Mouse (Mus musculus): ENCODE measurements around the gene Malsu1. TPM values are rescaled to one million over a fixed set of nuclear protein-coding genes. Genes with fewer than 3 reads are reported as not detected.

Gene Malsu1
- polyA plus RNA-seq, 1 experiment from 2014 or later = 71.1 TPM

DNA sequence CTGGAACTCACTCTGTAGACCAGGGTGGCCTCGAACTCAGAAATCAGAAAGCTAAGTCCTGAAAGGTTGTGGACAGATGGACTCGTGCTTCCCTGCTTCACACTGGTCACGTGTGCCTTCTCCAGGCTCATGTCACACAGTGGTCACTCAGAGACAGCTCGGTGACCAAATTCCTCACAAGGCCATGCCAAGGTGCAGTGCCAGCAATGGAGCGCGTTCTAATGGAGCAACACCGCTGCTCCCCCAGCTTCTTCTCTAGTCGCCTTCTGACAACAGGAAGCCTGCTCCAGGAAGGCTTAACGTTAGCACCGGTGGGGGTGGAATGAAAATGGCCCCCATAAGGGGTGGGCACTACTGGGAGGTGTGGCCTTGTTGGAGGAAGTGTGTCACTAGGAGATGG lies 21.4 kb downstream of the Malsu1 start:
- 92% methylated on average over 10 of the region's 10 CpGs for WGBS
- no peaks in the 10 kb centered on the region for H3K4me1 ChIP-seq
- H3K36me3 ChIP-seq = peaks cover 100% of the 10 kb centered on the region
- H3K9me3 ChIP-seq (replicated peaks) = no peaks in the 10 kb centered on the region
- H3K27ac ChIP-seq (replicated peaks) = no peak overlapping the region
- no peak overlapping the region for H3K4me3 ChIP-seq
- no peak for DNase-seq (ENCODE audit: low spot score)
- no peaks in the 10 kb centered on the region for H3K27me3 ChIP-seq (ENCODE audit: low read depth, poor library complexity, severe bottlenecking)

DNA sequence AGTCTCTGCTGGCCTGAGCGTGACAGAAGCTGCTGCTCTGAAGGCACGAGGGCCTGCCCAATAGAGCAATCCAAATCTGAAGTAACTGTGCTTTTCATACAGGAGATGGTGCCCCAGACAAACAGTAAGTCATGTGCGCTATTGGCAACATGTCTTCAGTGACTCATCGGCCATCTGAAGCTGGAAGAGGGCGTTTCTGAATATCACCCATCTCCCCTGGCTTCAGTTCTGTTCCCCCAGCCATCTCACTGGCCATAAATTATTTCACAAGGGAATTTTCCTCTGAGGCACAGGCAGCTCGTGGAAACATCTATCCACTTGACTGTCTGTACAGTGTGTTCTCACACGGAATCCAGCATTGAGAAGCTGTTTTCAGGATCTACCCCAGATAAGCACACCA lies 22.8 kb downstream of the Malsu1 start:
- Histone ChIP-seq H3K9me3 (replicated peaks) (no peaks in the 10 kb centered on the region), H3K27me3 (ENCODE audit: low read depth, poor library complexity, severe bottlenecking) (no peaks in the 10 kb centered on the region), H3K27ac (replicated peaks) (no peak overlapping the region), H3K4me3 (no peak overlapping the region), H3K36me3 (peaks cover 100% of the 10 kb centered on the region), H3K4me1 (no peaks in the 10 kb centered on the region)
- WGBS = 92% methylated on average over 7 of the region's 7 CpGs
- DNase-seq (ENCODE audit: low spot score) = no peak

DNA sequence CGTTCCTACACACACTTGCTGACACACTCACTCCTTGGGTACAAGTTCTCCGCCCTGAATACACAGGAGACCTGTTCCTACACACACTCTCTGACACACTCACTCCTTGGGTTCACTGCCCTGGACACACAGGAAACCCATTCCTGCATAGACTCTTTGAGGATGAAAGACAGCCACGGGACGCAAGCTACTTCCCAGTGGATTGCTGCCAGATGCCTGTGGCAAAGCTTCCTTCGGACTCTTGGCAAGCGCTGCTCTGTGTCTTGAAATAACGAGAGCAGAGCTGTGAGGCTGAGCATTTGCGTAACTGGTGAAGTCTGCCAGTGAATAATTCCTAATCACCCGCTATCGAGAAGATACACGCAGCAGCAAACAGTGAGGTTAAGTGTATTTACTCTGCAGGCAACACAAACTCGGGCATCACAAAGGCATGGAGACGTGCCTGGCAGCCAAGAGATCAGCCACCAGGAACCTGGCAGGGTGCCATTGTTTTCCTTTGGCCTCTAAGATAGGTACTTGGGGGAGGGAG lies 23.4 kb downstream of the Malsu1 start:
- Histone ChIP-seq H3K27me3 (ENCODE audit: low read depth, poor library complexity, severe bottlenecking) (no peaks in the 10 kb centered on the region), H3K36me3 (peaks cover 100% of the 10 kb centered on the region), H3K9me3 (replicated peaks) (no peaks in the 10 kb centered on the region), H3K4me1 (no peaks in the 10 kb centered on the region), H3K27ac (replicated peaks) (no peak overlapping the region), H3K4me3 (no peak overlapping the region)
- no peak for DNase-seq (ENCODE audit: low spot score)
- WGBS = 75% methylated on average over 13 of the region's 13 CpGs

DNA sequence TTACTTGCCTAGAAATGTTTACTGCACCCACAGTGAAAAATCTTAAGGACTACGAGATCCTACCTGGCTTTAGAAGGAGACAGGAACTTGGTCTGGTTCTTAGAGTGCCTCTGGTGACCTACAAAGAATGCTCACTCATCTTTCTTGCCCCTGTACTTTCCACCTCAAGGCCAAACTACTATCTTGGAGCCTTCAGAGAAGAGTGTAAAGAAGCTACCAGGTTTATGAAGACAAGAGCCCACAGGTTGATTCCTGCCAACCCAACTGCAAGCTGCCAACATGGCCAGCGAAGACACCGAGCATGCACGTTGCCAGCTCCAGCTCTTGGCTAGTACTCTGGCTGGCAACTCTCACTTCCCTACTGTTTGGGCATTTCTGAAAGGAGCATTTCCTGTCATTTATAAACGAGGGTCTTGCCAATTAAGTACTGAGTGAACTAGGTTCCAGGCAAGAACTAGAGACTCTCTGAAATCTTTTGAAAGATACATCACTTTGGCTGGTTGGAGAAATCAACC lies 24.1 kb downstream of the Malsu1 start:
- Histone ChIP-seq H3K36me3 (peaks cover 100% of the 10 kb centered on the region), H3K4me1 (no peaks in the 10 kb centered on the region), H3K27me3 (ENCODE audit: low read depth, poor library complexity, severe bottlenecking) (no peaks in the 10 kb centered on the region), H3K4me3 (no peak overlapping the region), H3K9me3 (replicated peaks) (no peaks in the 10 kb centered on the region), H3K27ac (replicated peaks) (no peak overlapping the region)
- no peak for DNase-seq (ENCODE audit: low spot score)
- WGBS = 92% methylated on average over 5 of the region's 5 CpGs

DNA sequence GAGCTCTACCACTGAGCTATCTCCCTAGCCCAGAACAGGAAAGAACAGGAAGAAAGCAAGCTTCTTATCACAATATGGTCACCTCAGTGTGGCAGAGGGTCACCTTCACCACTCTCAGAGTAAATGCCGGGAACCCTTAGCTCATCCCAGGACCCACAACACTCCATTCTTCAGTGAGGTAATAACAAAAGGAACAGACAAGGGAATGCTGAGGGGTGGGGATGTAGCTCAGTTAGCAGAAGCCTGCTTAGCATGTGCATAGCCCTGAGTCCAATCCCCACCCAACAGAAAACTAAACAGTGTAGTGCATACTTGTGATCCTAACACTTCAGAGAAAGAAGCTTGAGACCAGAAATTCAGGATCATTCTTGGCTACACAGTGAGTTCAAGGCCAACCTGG lies 25.5 kb downstream of the Malsu1 start:
- H3K4me1 ChIP-seq = no peaks in the 10 kb centered on the region
- WGBS = 87% methylated on average over 1 of the region's 1 CpGs
- no peak overlapping the region for H3K4me3 ChIP-seq
- no peak for DNase-seq (ENCODE audit: low spot score)
- no peaks in the 10 kb centered on the region for H3K9me3 ChIP-seq (replicated peaks)
- H3K27me3 ChIP-seq (ENCODE audit: low read depth, poor library complexity, severe bottlenecking) = no peaks in the 10 kb centered on the region
- H3K27ac ChIP-seq (replicated peaks) = no peak overlapping the region
- peaks cover 100% of the 10 kb centered on the region for H3K36me3 ChIP-seq

DNA sequence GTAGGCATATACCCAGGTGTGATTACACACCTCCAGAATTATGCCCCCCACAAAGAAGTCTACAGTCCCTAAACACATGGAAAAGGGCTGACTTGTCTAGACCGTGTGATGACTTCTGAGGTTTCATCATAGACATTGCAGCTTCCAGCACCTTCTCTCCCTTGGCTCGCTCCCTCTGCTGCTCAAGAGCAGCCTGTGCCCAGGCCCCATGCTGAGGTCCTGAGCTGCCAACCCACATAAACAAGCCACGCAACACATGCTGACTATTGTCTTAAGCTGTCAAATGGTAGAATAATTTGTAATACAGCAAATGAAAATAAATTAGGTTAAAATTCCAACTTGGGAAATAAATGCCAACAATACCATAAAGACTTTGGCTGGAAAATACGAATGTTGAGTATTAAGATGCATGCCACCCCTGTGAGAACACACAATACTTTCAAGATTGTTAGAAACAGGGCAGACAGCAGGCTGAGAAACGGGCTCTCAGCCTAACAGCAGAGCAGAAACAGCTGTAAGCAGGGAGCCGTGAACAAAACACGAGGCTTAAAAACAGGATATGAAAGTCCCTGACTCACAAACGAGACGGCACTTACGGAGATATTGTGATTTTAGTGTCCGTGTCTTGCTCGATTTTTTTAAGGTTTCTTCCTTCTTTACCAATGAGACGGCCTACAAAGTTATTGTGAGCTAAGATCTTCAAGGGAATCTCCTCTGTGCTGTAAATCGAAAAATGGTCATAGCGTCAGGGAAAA lies 33.3 kb downstream of the Malsu1 start:
- DNase-seq (ENCODE audit: low spot score) = no peak
- WGBS = 94% methylated on average over 15 of the region's 15 CpGs
- H3K36me3 ChIP-seq = peaks cover 100% of the 10 kb centered on the region
- H3K9me3 ChIP-seq (replicated peaks) = no peaks in the 10 kb centered on the region
- no peak overlapping the region for H3K27ac ChIP-seq (replicated peaks)
- H3K4me3 ChIP-seq = no peak overlapping the region
- H3K4me1 ChIP-seq = 0 out of 2 replicates have a peak, but pooled peaks cover 2% of the 10 kb centered on the region
- no peaks in the 10 kb centered on the region for H3K27me3 ChIP-seq (ENCODE audit: low read depth, poor library complexity, severe bottlenecking)

DNA sequence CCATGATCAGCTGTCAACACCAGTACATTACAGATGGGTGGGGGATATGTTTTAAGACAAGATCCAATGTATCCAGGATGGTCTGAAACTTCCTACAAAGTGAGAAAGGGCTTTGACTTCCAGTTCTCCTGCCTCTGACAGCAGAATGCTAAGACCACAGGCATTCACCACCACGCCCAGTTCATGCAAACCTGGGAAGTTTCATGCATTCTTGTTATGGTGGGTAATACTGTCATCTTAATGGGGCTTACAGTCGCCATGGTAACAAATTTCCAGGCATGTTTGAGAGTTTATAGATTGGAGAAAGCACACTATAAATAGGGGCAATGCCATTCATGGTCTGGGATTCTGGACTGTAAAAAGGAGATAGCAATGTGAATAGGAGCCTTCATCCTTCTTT lies 35.6 kb downstream of the Malsu1 start:
- H3K27ac ChIP-seq (replicated peaks) = no peak overlapping the region
- no peaks in the 10 kb centered on the region for H3K9me3 ChIP-seq (replicated peaks)
- no peak overlapping the region for H3K4me3 ChIP-seq
- H3K36me3 ChIP-seq = peaks cover 95% of the 10 kb centered on the region
- H3K27me3 ChIP-seq (ENCODE audit: low read depth, poor library complexity, severe bottlenecking) = no peaks in the 10 kb centered on the region
- DNase-seq (ENCODE audit: low spot score) = no peak
- 0 out of 2 replicates have a peak, but pooled peaks cover 2% of the 10 kb centered on the region for H3K4me1 ChIP-seq
- 96% methylated on average over 2 of the region's 2 CpGs for WGBS

DNA sequence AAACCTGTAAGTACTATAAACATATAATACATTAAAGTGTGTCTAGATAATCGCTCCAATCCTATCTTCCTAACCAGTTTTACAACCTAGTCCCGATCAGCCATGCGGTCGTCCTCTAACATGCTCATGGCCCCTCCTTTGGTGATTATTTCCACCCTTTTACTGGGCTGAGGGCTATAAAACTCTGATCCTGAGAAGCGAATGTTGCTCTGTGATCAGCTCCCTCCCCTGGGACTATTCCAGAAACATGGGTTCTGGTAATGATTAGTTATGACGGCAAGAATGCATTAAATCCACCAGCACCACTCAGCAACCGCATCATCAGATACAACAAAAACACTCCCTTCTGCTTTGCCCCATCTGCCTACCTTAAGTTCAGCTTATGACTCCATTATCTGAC lies 40.3 kb downstream of the Malsu1 start:
- no peak overlapping the region for H3K4me3 ChIP-seq
- H3K36me3 ChIP-seq = peaks cover 95% of the 10 kb centered on the region
- H3K27me3 ChIP-seq (ENCODE audit: low read depth, poor library complexity, severe bottlenecking) = no peaks in the 10 kb centered on the region
- WGBS = 93% methylated on average over 7 of the region's 7 CpGs
- 0 out of 2 replicates have a peak, but pooled peaks cover 2% of the 10 kb centered on the region for H3K4me1 ChIP-seq
- no peak for DNase-seq (ENCODE audit: low spot score)
- H3K9me3 ChIP-seq (replicated peaks) = no peaks in the 10 kb centered on the region
- H3K27ac ChIP-seq (replicated peaks) = no peak overlapping the region

DNA sequence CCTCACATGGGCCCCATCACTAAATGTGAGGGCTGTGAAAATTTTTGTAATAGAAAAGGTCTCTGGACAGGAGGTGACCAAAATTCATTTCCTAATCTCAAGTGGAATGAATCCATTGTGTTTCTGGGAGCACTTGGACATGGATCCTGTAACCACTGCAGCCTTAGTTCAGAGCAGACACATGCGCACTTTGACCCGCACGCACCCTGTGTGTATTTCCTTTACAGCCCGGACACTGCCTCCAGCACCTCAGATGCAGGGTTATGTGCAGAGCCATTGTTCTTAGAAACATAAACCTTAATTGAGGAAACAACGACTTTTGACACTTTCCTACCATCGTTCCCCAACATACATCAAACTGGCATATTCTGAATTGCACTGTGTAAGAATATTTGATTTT lies 40.9 kb downstream of the Malsu1 start:
- H3K27me3 ChIP-seq (ENCODE audit: low read depth, poor library complexity, severe bottlenecking) = no peaks in the 10 kb centered on the region
- H3K4me3 ChIP-seq = no peak overlapping the region
- H3K9me3 ChIP-seq (replicated peaks) = no peaks in the 10 kb centered on the region
- H3K36me3 ChIP-seq = peaks cover 90% of the 10 kb centered on the region
- DNase-seq (ENCODE audit: low spot score) = no peak
- WGBS = 94% methylated on average over 6 of the region's 6 CpGs
- no peak overlapping the region for H3K27ac ChIP-seq (replicated peaks)
- H3K4me1 ChIP-seq = 0 out of 2 replicates have a peak, but pooled peaks cover 2% of the 10 kb centered on the region

DNA sequence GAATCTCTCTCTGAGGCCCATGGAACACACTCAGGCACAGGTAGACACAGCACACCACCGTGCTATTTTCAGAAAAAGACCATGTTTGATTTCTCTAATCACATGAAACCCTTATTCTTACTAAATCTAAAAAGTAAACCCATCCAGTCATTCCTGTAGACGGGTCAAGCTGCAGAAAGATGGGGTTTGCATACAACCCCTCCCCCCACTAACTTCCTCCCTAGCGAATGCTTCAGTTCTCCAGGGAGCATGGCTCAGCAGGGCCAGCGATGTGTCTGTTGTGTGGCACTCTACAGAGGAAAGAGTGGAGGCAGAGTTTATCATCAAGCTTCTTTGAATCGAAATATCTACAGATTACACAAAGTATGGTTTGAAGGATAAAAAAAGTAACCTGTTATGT lies 42.0 kb downstream of the Malsu1 start:
- 88% methylated on average over 5 of the region's 5 CpGs for WGBS
- Histone ChIP-seq H3K4me3 (no peak overlapping the region), H3K27ac (replicated peaks) (no peak overlapping the region), H3K9me3 (replicated peaks) (no peaks in the 10 kb centered on the region), H3K36me3 (peaks cover 84% of the 10 kb centered on the region), H3K4me1 (0 out of 2 replicates have a peak, but pooled peaks cover 2% of the 10 kb centered on the region), H3K27me3 (ENCODE audit: low read depth, poor library complexity, severe bottlenecking) (no peaks in the 10 kb centered on the region)
- no peak for DNase-seq (ENCODE audit: low spot score)

DNA sequence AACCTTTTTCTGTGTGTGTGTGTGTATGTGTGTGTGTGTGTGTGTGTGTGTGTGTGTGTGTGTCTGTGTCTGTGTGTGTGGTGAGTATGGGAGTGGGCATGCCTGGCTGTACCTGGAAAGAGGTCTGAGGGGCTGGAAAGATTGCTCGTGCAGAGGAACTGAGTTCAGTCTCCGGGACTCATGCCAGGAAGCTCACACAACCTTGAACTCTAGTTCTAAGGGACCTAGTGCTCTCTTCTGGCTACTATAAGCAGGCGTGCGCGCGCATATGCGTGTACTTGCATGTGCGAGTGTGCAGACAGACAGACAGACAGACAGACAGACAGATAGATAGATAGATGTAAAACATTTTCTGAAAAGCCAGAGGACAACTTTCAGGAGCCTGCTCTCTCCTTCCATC lies 42.6 kb downstream of the Malsu1 start:
- no peak overlapping the region for H3K4me3 ChIP-seq
- DNase-seq (ENCODE audit: low spot score) = no peak
- H3K27me3 ChIP-seq (ENCODE audit: low read depth, poor library complexity, severe bottlenecking) = no peaks in the 10 kb centered on the region
- peaks cover 83% of the 10 kb centered on the region for H3K36me3 ChIP-seq
- H3K4me1 ChIP-seq = no peaks in the 10 kb centered on the region
- no peak overlapping the region for H3K27ac ChIP-seq (replicated peaks)
- H3K9me3 ChIP-seq (replicated peaks) = no peaks in the 10 kb centered on the region
- WGBS = 94% methylated on average over 8 of the region's 8 CpGs

DNA sequence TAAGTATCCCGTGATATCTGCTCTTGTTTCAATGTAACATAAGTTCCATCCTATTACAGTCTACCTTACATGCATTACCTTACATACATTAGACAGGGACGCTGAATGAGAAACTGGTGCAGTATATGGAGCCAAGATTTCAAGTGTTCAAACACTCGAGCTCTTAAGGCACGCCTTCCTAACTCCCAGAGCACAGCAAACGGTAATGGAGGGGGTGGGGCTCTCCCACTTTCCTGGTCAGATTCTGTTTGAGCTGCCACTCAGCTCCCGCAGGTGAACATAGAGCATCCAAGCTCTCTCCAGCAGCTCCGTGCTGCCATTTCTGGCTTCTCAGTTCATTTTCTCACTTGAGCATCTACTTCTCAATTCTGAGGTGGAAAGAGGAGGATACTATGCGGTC lies 44.9 kb downstream of the Malsu1 start:
- Histone ChIP-seq H3K27ac (replicated peaks) (no peak overlapping the region), H3K4me1 (no peaks in the 10 kb centered on the region), H3K27me3 (ENCODE audit: low read depth, poor library complexity, severe bottlenecking) (no peaks in the 10 kb centered on the region), H3K4me3 (no peak overlapping the region), H3K36me3 (peaks cover 82% of the 10 kb centered on the region), H3K9me3 (replicated peaks) (no peaks in the 10 kb centered on the region)
- 85% methylated on average over 8 of the region's 8 CpGs for WGBS
- no peak for DNase-seq (ENCODE audit: low spot score)

DNA sequence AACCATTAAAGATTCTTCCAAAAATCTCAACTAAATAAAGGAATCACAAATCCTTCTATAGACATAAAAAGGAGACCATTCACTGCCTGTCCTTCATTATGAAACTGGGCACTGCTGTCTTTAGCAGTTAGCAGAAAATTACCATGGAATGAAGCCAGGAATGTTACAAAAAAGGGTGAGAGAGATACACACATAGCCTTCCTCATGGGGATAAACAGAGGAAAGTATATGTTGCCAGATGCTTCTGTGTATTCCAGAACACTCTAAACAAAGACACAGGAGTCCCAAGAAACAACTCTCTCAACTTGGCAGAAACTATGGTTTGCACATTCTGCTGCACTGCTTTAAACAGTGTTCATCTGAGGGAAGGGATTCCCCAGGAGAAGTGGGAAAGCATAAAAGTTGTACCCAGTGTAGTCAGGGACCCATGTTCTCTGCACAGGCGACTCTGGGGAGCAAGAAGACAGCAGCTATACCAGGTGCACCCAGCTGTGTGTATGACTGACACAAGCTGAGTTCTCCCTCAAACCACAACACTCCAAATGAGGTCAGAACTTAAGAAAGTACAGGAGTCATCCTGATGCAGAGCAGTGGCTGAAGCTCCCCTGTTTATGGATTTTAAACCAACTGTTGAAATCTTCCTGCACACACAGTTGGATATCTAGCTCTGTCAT lies 46.0 kb downstream of the Malsu1 start:
- no peaks in the 10 kb centered on the region for H3K4me1 ChIP-seq
- no peak overlapping the region for H3K27ac ChIP-seq (replicated peaks)
- 83% methylated on average over 1 of the region's 1 CpGs for WGBS
- H3K4me3 ChIP-seq = no peak overlapping the region
- no peaks in the 10 kb centered on the region for H3K27me3 ChIP-seq (ENCODE audit: low read depth, poor library complexity, severe bottlenecking)
- no peaks in the 10 kb centered on the region for H3K9me3 ChIP-seq (replicated peaks)
- DNase-seq (ENCODE audit: low spot score) = no peak
- peaks cover 74% of the 10 kb centered on the region for H3K36me3 ChIP-seq
